In genomic region chr10:19167641-19168271, GRCm38 (mm10) we compare ENCODE assay signal across 8 mouse cellular contexts.
DNase-seq lines count a peak whose midpoint lies in the region; ATAC-seq and TF ChIP-seq lines count a peak whose summit lies in the region.

No protein-coding gene starts in this region.

- no peak for TF ChIP-seq CTCF in spleen, adult 2 months (IDR thresholded peaks at IDR 0.05; ENCODE audit: extremely low read depth, insufficient read depth, insufficient read length, insufficient replicate concordance)

- 10% methylated on average over 8 of the region's 8 CpGs for WGBS in spleen, adult 2 months
- 34% methylated on average over 8 of the region's 8 CpGs for WGBS in liver, embryonic 11.5 days

- no peaks in the 10 kb centered on the region for H3K36me3 ChIP-seq in spleen, adult 2 months (ENCODE audit: control insufficient read depth, insufficient read depth, low read length)
- no peaks in the 10 kb centered on the region for H3K36me3 ChIP-seq in liver, embryonic 11.5 days (ENCODE audit: control insufficient read depth, insufficient read depth, low read length)
- no peaks in the 10 kb centered on the region for H3K36me3 ChIP-seq in myocyte (ENCODE audit: control insufficient read depth, insufficient read depth)

- no peak overlapping the region for H3K4me3 ChIP-seq in spleen, adult 2 months (ENCODE audit: extremely low read depth, insufficient read depth, insufficient read length)
- H3K4me3 ChIP-seq in liver, embryonic 11.5 days (ENCODE audit: low read depth, low read length) = no peak overlapping the region
- peak overlapping the region; percentile 14 for H3K4me3 ChIP-seq in myocyte

- ATAC-seq in liver, embryonic 11.5 days (replicated peaks; ENCODE audit: low FRiP score) = peak; percentile 39

- no peak overlapping the region for H3K9ac ChIP-seq in liver, embryonic 11.5 days (ENCODE audit: low read depth, low read length)

- no peak overlapping the region for H3ac ChIP-seq in myocyte (ENCODE audit: control insufficient read depth, insufficient read length)

- no peaks in the 10 kb centered on the region for H3K27me3 ChIP-seq in spleen, adult 2 months (ENCODE audit: control insufficient read depth, insufficient read depth, low read length)
- H3K27me3 ChIP-seq in liver, embryonic 11.5 days (replicated peaks; ENCODE audit: control insufficient read depth, insufficient read depth, low read length) = no peaks in the 10 kb centered on the region
- no peaks in the 10 kb centered on the region for H3K27me3 ChIP-seq in myocyte (ENCODE audit: control insufficient read depth, insufficient read depth, insufficient read length)

- peak overlapping the region; percentile 41 for H3K27ac ChIP-seq in spleen, adult 2 months (ENCODE audit: insufficient read depth, low read length)
- H3K27ac ChIP-seq in liver, embryonic 11.5 days (ENCODE audit: low read depth, low read length) = no peak overlapping the region

- no peak for TF ChIP-seq POLR2A in spleen, adult 2 months (IDR thresholded peaks at IDR 0.05; ENCODE audit: low read depth, low read length)
- no peak for TF ChIP-seq POLR2A in myocyte (IDR thresholded peaks at IDR 0.05; ENCODE audit: insufficient read length, low read depth)

- H3K9me3 ChIP-seq in liver, embryonic 11.5 days (ENCODE audit: control insufficient read depth, low read length) = no peaks in the 10 kb centered on the region

- peaks cover 7% of the 10 kb centered on the region; the same call in 1 of the 2 replicates for H3K4me1 ChIP-seq in spleen, adult 2 months (ENCODE audit: control insufficient read depth, insufficient read depth, insufficient read length)
- H3K4me1 ChIP-seq in liver, embryonic 11.5 days (replicated peaks; ENCODE audit: control insufficient read depth, insufficient read depth, low read length) = peaks cover 2% of the 10 kb centered on the region; the same call in 1 of the 2 replicates

- H3K4me2 ChIP-seq in liver, embryonic 11.5 days = no peak overlapping the region
- peak overlapping the region; percentile 69 for H3K4me2 ChIP-seq in myocyte (ENCODE audit: low read depth)

- DNase-seq in spleen, adult 2 months (ENCODE audit: low read depth in 1 of 2, low spot score in 2 of 2) = no peak
- DNase-seq in spleen, postnatal 14 days (ENCODE audit: low spot score in 2 of 2) = no peak
- peak; percentile 16 for DNase-seq in heart, adult 8-10 months (ENCODE audit: low spot score)
- DNase-seq in liver, embryonic 11.5 days (ENCODE audit: low spot score) = no peak
- DNase-seq in cerebellum, adult 11-12 months = no peak
- no peak for DNase-seq in adrenal gland, postnatal 10 days
- no peak for DNase-seq in right cerebral cortex, postnatal 4 days

- H3K79me2 ChIP-seq in myocyte (ENCODE audit: control insufficient read depth, insufficient read depth) = no peaks in the 10 kb centered on the region

TF ChIP-seq in myocyte, 11 proteins besides CTCF, POLR2A, EP300 and RAD21:
- TF ChIP-seq E2F4 (IDR thresholded peaks at IDR 0.05; ENCODE audit: insufficient read depth) (no peak), POLR2AphosphoS2 (IDR thresholded peaks at IDR 0.05; ENCODE audit: insufficient read length, low read depth) (no peak), USF1 (IDR thresholded peaks at IDR 0.05; ENCODE audit: low read depth) (no peak), MAX (IDR thresholded peaks at IDR 0.05; ENCODE audit: low read depth) (peak; percentile 22), CEBPB (IDR thresholded peaks at IDR 0.05; ENCODE audit: insufficient read depth, poor library complexity, severe bottlenecking) (0 out of 2 replicates have a peak, but pooled peaks have one; percentile 20), TCF3 (IDR thresholded peaks at IDR 0.05; ENCODE audit: insufficient read length, low read depth) (peak; percentile 61), MYOD1 (IDR thresholded peaks at IDR 0.05; ENCODE audit: control insufficient read depth in 1 of 3, insufficient read length in 2 of 3, low read depth in 2 of 3) (peak in 2 of 3 experiments; percentile 72 to 90), MYOG (IDR thresholded peaks at IDR 0.05; ENCODE audit: control insufficient read depth in 1 of 3, insufficient read depth in 1 of 3, insufficient read length in 2 of 3, low read depth in 2 of 3) (peak in 2 of 3 experiments; percentile 85 to 90), REST (IDR thresholded peaks at IDR 0.05; ENCODE audit: insufficient read depth, insufficient read length) (no peak), TCF12 (IDR thresholded peaks at IDR 0.05; ENCODE audit: insufficient read depth, poor library complexity, severe bottlenecking) (peak; percentile 83), SRF (IDR thresholded peaks at IDR 0.05; ENCODE audit: control insufficient read depth, insufficient read length, low read depth) (no peak)
TF ChIP-seq in myocyte: peak in this region for 6.
